Mouse (Mus musculus): ENCODE data around the gene Eef1akmt3.

- no peak for TF ChIP-seq EP300 (IDR thresholded peaks at IDR 0.05; ENCODE audit: low read depth)
- no peak for TF ChIP-seq CTCF (IDR thresholded peaks at IDR 0.05; ENCODE audit: low read depth)
These were observed 20.2 kb upstream of the Eef1akmt3 start for GRCm38 (mm10) chr10:127061513-127061912.

All from liver, postnatal 0 days (tissue).